Mouse (Mus musculus): ENCODE measurements around the gene Tldc1. TPM values are rescaled to one million over a fixed set of nuclear protein-coding genes. Genes with fewer than 3 reads are reported as not detected.

Tldc1 gene
- polyA plus RNA-seq, 1 experiment: 12.1 TPM

- no peak for DNase-seq (ENCODE audit: extremely low spot score in 1 of 2, low spot score in 1 of 2)
Measured at GRCm38 (mm10) chr8:119777765-119778164, 451 bp downstream of the Tldc1 start.

DNA sequence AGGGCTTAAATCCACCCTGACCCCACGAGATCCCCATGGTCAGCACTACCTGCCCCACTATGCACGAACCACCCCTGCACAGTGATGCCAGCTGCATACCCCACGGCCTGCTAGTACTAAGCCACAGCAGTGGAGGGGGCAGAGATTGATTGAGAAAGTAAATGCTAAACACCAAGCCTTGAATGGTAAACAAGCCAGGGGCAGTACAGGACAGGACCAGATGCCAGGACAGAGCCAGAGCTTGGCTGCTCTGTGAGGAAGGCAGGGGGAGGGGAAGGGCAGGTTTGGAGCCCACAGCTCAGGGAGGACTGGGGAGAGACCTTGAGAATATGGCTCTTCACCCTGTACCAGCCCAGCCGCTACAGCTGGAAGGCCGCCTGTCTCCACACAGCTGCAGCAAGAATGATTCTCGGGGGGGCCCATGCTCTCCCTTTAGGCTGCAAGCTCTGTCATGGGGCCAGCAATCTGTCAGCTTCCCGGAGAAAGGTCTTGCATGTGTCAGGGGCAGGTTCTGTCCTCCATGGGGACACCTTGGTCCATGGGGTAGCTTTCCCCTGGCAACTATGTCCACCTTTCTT, 1.5 kb downstream of the Tldc1 start:
- no peak for DNase-seq (ENCODE audit: extremely low spot score in 1 of 2, low spot score in 1 of 2)

- DNase-seq (ENCODE audit: extremely low spot score in 1 of 2, low spot score in 1 of 2): no peak
Measured at GRCm38 (mm10) chr8:119765761-119766444, 12.3 kb downstream of the Tldc1 start.

DNA sequence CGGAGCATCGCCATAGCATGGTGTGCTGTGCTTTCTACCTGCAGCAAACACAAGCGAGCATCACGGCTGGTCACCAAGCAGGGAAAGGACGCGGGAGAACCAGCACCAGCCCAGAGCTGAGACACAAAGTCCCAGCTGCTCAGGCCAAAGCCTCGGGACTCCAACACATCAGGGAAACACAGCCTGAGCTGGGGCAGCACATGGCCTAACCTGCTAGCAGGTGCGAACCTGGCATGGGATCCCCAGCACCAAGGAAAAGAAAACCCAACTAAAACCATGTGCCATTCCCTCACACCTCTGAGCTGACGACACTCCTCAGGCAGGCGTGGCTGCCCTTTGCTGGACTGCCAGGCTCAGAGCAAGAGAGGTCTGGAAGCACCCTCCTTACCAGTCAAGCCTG, 12.9 kb downstream of the Tldc1 start:
- no peak for DNase-seq (ENCODE audit: extremely low spot score in 1 of 2, low spot score in 1 of 2)

GRCm38 (mm10) chr8:119762226-119763220, 15.7 kb downstream of the Tldc1 start:
- no peak for DNase-seq (ENCODE audit: extremely low spot score in 1 of 2, low spot score in 1 of 2)

DNA sequence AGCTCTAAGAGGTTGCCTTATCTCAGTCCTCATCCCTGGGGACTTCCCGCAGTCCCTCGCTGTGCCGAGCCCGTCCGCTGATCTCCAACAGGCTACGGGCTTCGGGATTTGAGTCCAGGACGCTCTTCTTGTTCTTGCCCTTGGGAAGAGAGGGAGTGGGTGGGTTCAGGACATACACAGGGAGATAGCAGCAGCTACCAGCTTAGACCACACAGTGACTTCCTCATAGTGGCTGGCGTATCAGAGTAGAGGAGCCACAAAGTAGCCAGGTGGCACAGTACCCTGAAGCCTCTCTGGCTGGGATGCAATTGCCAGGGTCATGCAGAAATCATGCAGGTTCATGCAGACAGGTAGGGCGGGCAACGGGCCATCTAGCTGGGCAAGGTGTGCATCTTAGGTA, 16.5 kb downstream of the Tldc1 start:
- no peak for DNase-seq (ENCODE audit: extremely low spot score in 1 of 2, low spot score in 1 of 2)

- DNase-seq (ENCODE audit: extremely low spot score in 1 of 2, low spot score in 1 of 2): no peak
Measured at GRCm38 (mm10) chr8:119756538-119756937, 21.7 kb downstream of the Tldc1 start.

- DNase-seq (ENCODE audit: extremely low spot score in 1 of 2, low spot score in 1 of 2): no peak
Measured at GRCm38 (mm10) chr8:119756147-119756461, 22.1 kb downstream of the Tldc1 start.

GRCm38 (mm10) chr8:119755238-119756146, 22.7 kb downstream of the Tldc1 start:
- no peak for DNase-seq (ENCODE audit: extremely low spot score in 1 of 2, low spot score in 1 of 2)

- no peak for DNase-seq (ENCODE audit: extremely low spot score in 1 of 2, low spot score in 1 of 2)
Measured at GRCm38 (mm10) chr8:119744604-119745003, 33.6 kb downstream of the Tldc1 start.

DNA sequence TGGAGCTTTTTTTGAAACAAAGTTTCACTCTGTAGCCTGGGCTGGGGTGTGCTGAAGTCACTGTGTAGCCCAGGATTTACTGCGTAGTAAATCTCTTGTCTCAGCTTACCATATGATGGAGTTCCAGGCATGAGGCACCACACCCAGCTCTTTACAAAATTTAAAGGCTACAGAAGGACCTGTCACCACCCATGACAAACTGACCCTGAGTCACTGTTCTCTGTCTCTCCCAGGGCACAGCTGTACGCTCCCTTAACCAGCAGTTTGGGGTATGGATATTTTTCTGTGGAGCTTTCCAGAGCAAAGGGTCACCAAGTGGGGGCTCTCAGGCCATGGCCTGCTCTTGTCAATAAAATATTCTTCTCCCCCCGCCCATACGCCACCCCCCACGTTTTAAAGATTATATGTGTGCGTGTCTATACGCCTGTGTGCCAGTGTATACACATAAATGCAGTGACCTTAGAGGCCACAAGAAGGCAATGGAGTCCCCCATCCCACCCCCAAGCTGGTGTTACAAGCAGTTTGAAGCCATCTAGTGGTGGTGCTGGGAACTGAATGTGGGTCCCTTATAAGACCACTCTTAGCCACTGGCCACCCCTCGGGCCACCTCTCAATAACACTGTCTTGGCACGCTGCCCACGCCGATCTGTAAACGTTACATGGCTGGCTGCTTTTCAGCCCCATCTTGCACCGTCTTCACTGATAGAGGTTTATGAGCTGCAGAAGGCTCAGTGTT, 34.8 kb downstream of the Tldc1 start:
- peak; percentile 4 to 22 for DNase-seq (ENCODE audit: extremely low spot score in 1 of 2, low spot score in 1 of 2)

GRCm38 (mm10) chr8:119742409-119742808, 35.8 kb downstream of the Tldc1 start:
- DNase-seq (ENCODE audit: extremely low spot score in 1 of 2, low spot score in 1 of 2): no peak

DNA sequence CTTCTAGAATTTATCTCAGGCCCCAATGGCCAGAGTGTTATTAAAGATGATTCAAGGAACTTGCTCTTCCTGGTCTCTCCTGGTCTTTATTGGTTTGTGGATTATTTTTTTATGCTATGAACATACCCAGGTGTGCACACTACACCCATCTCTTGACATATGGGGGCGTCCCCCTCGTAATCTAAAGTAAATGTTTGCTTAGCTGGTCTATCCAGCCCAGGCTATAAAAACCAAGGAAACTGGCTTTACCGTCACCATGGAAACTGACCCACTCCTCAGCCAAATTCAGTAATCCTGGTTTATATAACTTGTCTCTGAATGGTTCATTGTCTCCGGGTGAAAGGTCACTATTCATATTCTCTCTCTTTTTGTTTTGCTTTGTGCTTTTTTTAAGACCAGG, 37.6 kb downstream of the Tldc1 start:
- DNase-seq (ENCODE audit: extremely low spot score in 1 of 2, low spot score in 1 of 2): no peak

GRCm38 (mm10) chr8:119738129-119738907, 39.9 kb downstream of the Tldc1 start:
- DNase-seq (ENCODE audit: extremely low spot score in 1 of 2, low spot score in 1 of 2): no peak

GRCm38 (mm10) chr8:119737093-119737900, 40.9 kb downstream of the Tldc1 start:
- no peak for DNase-seq (ENCODE audit: extremely low spot score in 1 of 2, low spot score in 1 of 2)

- DNase-seq (ENCODE audit: extremely low spot score in 1 of 2, low spot score in 1 of 2): no peak
Measured at GRCm38 (mm10) chr8:119736348-119736917, 41.8 kb downstream of the Tldc1 start.

- no peak for DNase-seq (ENCODE audit: extremely low spot score in 1 of 2, low spot score in 1 of 2)
Measured at GRCm38 (mm10) chr8:119732072-119732471, 46.1 kb downstream of the Tldc1 start.

DNA sequence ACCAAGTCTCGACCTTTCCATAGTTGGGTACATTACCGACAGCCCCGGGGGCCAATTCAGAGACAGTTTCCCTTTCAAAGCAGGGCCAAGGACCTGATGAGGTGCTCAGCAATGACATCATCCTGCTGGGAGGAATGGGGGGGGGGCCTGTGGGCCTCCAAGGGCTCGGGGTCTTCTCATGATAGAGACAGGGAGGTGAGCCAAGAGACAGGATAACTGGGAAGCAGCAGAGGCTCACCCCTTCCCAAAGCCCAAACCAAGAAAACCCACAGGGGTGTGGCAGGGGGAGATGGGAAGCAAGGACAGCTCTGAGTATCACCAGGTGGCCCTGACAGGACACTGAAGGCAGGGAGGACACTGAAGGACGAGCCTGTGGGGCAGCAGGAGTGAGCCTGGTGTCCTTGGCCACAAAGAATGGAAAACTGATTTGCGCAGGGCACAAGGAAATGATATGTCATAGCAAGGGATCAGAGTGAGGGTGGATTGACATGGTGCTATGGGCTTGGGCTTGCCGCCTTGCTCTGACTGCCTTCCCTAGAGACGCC, 49.8 kb downstream of the Tldc1 start:
- DNase-seq (ENCODE audit: extremely low spot score in 1 of 2, low spot score in 1 of 2): no peak
